Mouse (Mus musculus): ENCODE data around the gene Rimbp2. TPM values are rescaled to one million over a fixed set of nuclear protein-coding genes. Genes with fewer than 3 reads are reported as not detected.

Gene Rimbp2
- polyA plus RNA-seq (2015; fragmentation: Nextera tagmentation; extraction: Ambion mirVana), result 4.7 and 4.8 TPM in 2 replicates

DNA sequence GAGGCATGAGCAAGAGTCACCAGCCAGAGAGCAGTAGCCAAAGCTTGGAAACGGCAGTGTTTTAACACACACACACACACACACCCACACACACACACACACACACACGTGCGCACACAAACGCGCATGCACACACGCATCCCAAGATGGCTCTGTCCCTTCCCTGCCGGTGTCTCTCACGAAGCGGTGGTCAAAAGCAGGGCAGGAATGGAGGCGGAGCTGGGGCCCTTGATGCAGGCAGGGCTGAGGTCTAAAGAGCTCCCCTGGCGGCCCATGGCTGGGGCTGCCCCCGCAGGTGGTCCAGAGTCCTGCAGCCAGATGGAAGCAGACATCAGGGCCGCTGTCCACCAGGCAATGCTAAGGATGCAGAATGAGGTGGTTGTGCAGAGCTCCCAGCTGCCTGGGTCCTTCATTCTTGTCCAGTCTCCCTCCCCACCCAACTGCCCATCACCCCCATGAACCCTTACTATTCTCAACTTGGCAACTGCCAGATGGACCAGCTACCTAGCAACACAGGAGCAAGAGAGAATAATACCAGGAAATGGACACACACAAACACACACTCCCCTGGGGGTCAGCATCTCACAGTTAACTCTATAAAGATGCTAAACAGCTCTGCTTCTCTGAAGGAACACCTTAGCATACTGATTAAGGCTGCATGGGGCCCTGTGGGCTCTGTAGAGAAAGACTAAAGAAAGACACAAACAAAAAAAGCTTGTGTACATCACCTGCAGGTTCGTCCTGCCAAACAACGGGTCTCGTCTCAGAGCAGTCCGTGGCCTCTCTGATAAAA is at the start of gene Rimbp2:
Gene Rimbp2 (minus strand): TSS at position 209 of the 793 bp plus-strand sequence.

Other genes with a start within 250 kb of the Rimbp2 start
- gene Stx2, start 55.1 kb upstream of the Rimbp2 start, polyA plus RNA-seq (2015; fragmentation: Nextera tagmentation; extraction: Ambion mirVana), result 14.9 and 17.7 TPM in 2 replicates
- gene Ran, start 66.6 kb upstream of the Rimbp2 start, polyA plus RNA-seq (2015; fragmentation: Nextera tagmentation; extraction: Ambion mirVana), result 247 and 269 TPM in 2 replicates
- 0.43 and 0.45 TPM in 2 replicates for gene Adgrd1, start 143.3 kb upstream of the Rimbp2 start, polyA plus RNA-seq (2015; fragmentation: Nextera tagmentation; extraction: Ambion mirVana)